Mouse (Mus musculus) cerebellum, postnatal 25 days (tissue): Measurements from ENCODE around the gene Gm21319.
"Not testable (repeated sequence)": the region's sequence is repeated elsewhere in the genome, so short reads cannot be mapped to it uniquely, and the experiment has no call there.

Source experiments
- DNase-seq, 2 experiments: peaks; one replicate each; pipeline ENCODE4 v3.0.0; 2021; ENCODE audit warnings: mixed read lengths in 2 of 2

The Gm21319 gene

GRCm38 (mm10) chr12:87775655-87776054 lies at the start of gene Gm21319:
Gene Gm21319 (minus strand): TSS chr12:87775755.
- DNase-seq: not testable (repeated sequence)

- not testable (repeated sequence) for DNase-seq
Observed at GRCm38 (mm10) chr12:87816277-87816676, 40.7 kb upstream of the Gm21319 start, which contains the start of gene BB287469. Gene BB287469 (plus strand): TSS chr12:87816577.

- DNase-seq: not testable (repeated sequence)
Observed at GRCm38 (mm10) chr12:87797971-87798370, 22.4 kb upstream of the Gm21319 start.

- not testable (repeated sequence) for DNase-seq
Observed at GRCm38 (mm10) chr12:87795212-87795611, 19.7 kb upstream of the Gm21319 start, which contains the start of gene Gm21936. Gene Gm21936 (plus strand): TSS chr12:87795512.
